Mouse (Mus musculus) CH12.LX (cell line): Measurements from ENCODE around the gene Cd151. TPM values are rescaled to one million over a fixed set of nuclear protein-coding genes. Genes with fewer than 3 reads are reported as not detected.

Experiments used
- DNase-seq: peaks from one replicate; pipeline ENCODE4 v3.0.0-alpha.2; 2013; ENCODE audit errors: extremely low read depth
- H3K27ac ChIP-seq: 2 replicates; pipeline ENCODE4 v1.5.1; 2012; ENCODE audit warnings: low read depth, mild to moderate bottlenecking, control low read depth, moderate library complexity; ENCODE audit not compliant: insufficient read depth
- H3K27me3 ChIP-seq: replicated peaks from 2 replicates; pipeline ENCODE3; 2012; ENCODE audit warnings: inconsistent platforms
- H3K36me3 ChIP-seq, 2 experiments: replicated peaks in 1 of 2; 2 replicates each; pipeline versions ENCODE3 to v1.6.1; 2012; ENCODE audit warnings: inconsistent platforms in 1 of 2, low read length in 1 of 2, mild to moderate bottlenecking in 1 of 2, mixed read lengths in 1 of 2, moderate library complexity in 1 of 2; ENCODE audit not compliant: control insufficient read depth in 1 of 2, insufficient read depth in 1 of 2
- H3K4me1 ChIP-seq, 2 experiments: 2 replicates each; pipeline ENCODE4 v1.6.1; 2012; ENCODE audit warnings: inconsistent platforms in 1 of 2, moderate library complexity in 1 of 2; ENCODE audit not compliant: insufficient read depth in 2 of 2, control insufficient read depth in 1 of 2
- H3K4me2 ChIP-seq: 2 replicates; pipeline ENCODE4 v1.6.1; 2012; ENCODE audit warnings: low read depth, mild to moderate bottlenecking, control low read depth; ENCODE audit not compliant: poor library complexity, insufficient read depth, severe bottlenecking
- H3K4me3 ChIP-seq, 3 experiments: fragments of 150-350 bp in 1 of 3; sonication (generic) in 1 of 3; replicated peaks in 1 of 3; 2 replicates each; pipeline versions ENCODE3 to v1.5.1; 2011 to 2012; ENCODE audit warnings: low read depth in 2 of 3, low read length in 2 of 3, mild to moderate bottlenecking in 2 of 3, moderate library complexity in 2 of 3, control low read depth in 1 of 3, improper control_type of control experiment in 1 of 3, inconsistent platforms in 1 of 3, mixed read lengths in 1 of 3; ENCODE audit not compliant: poor library complexity in 1 of 3
- H3K79me2 ChIP-seq: replicated peaks from 2 replicates; pipeline ENCODE4 v1.6.1; 2012; ENCODE audit warnings: mild to moderate bottlenecking, moderate library complexity; ENCODE audit not compliant: control insufficient read depth, poor library complexity, insufficient read depth, severe bottlenecking; ENCODE audit errors: extremely low read depth
- H3K9ac ChIP-seq: 2 replicates; pipeline ENCODE4 v1.6.1; 2012; ENCODE audit warnings: low read depth, mild to moderate bottlenecking, control low read depth, moderate library complexity; ENCODE audit not compliant: insufficient read depth
- H3K9me3 ChIP-seq: replicated peaks from 2 replicates; pipeline ENCODE3; 2012; ENCODE audit warnings: low read length, inconsistent platforms, mixed read lengths
- CHD1 ChIP-seq: IDR thresholded peaks from 2 replicates; pipeline ENCODE4 v1.6.1; 2012; ENCODE audit warnings: low read depth, low read length, improper control_type of control experiment, inconsistent platforms
- CHD2 ChIP-seq: IDR thresholded peaks from 2 replicates; pipeline ENCODE4 v1.6.1; 2011; ENCODE audit warnings: low read length, improper control_type of control experiment
- CTCF ChIP-seq, 2 experiments: IDR thresholded peaks in 1 of 2; conservative IDR thresholded peaks in 1 of 2; 2 replicates each; pipeline ENCODE4 v1.5.1; 2011 to 2012; ENCODE audit warnings: low read depth in 2 of 2, low read length in 2 of 2, improper control_type of control experiment in 1 of 2, inconsistent platforms in 1 of 2, mild to moderate bottlenecking in 1 of 2, moderate library complexity in 1 of 2
- E2F4 ChIP-seq: IDR thresholded peaks from 2 replicates; pipeline ENCODE4 v1.6.1; 2011; ENCODE audit warnings: low read depth, low read length, improper control_type of control experiment; ENCODE audit not compliant: insufficient replicate concordance
- ELF1 ChIP-seq: IDR thresholded peaks from 2 replicates; pipeline ENCODE4 v1.6.1; 2014; ENCODE audit warnings: low read depth, mild to moderate bottlenecking, inconsistent platforms, low read length, improper control_type of control experiment
- EP300 ChIP-seq: IDR thresholded peaks from 2 replicates; pipeline ENCODE4 v1.6.1; 2011; ENCODE audit warnings: low read length, improper control_type of control experiment
- GABPA ChIP-seq: IDR thresholded peaks from 2 replicates; pipeline ENCODE4 v1.6.1; 2012; ENCODE audit warnings: low read depth, low read length, improper control_type of control experiment, inconsistent platforms; ENCODE audit not compliant: insufficient replicate concordance
- HCFC1 ChIP-seq: IDR thresholded peaks from 2 replicates; pipeline ENCODE4 v1.6.1; 2012; ENCODE audit warnings: low read depth, mild to moderate bottlenecking, inconsistent platforms, low read length, improper control_type of control experiment
- JUN ChIP-seq: IDR thresholded peaks from 2 replicates; pipeline ENCODE4 v1.6.1; 2011; ENCODE audit warnings: low read depth, mild to moderate bottlenecking, low read length, improper control_type of control experiment, moderate library complexity; ENCODE audit not compliant: insufficient read depth
- JUND ChIP-seq: conservative IDR thresholded peaks from 2 replicates; pipeline ENCODE4 v1.6.1; 2011; ENCODE audit warnings: low read depth, low read length, improper control_type of control experiment
- KAT2A ChIP-seq: IDR thresholded peaks from 2 replicates; pipeline ENCODE4 v1.6.1; 2012; ENCODE audit warnings: low read length, improper control_type of control experiment, inconsistent platforms; ENCODE audit not compliant: insufficient replicate concordance
- MAZ ChIP-seq: IDR thresholded peaks from 2 replicates; pipeline ENCODE4 v1.6.1; 2012; ENCODE audit warnings: low read depth, mild to moderate bottlenecking, inconsistent platforms, low read length, improper control_type of control experiment, moderate library complexity
- MEF2A ChIP-seq: IDR thresholded peaks from 2 replicates; pipeline ENCODE4 v1.6.1; 2014; ENCODE audit warnings: low read depth, mild to moderate bottlenecking, inconsistent platforms, low read length, improper control_type of control experiment, borderline replicate concordance
- MXI1 ChIP-seq: IDR thresholded peaks from 2 replicates; pipeline ENCODE4 v1.6.1; 2011; ENCODE audit warnings: mild to moderate bottlenecking, low read depth, low read length, improper control_type of control experiment
- MYC ChIP-seq: IDR thresholded peaks from 2 replicates; pipeline ENCODE4 v1.6.1; 2011; ENCODE audit warnings: low read depth, mild to moderate bottlenecking, improper control_type of control experiment, low read length
- NELFE ChIP-seq: IDR thresholded peaks from 2 replicates; pipeline ENCODE4 v1.6.1; 2011; ENCODE audit warnings: low read depth, low read length, improper control_type of control experiment
- NRF1 ChIP-seq: IDR thresholded peaks from 2 replicates; pipeline ENCODE4 v1.6.1; 2014; ENCODE audit warnings: low read depth, mild to moderate bottlenecking, inconsistent platforms, low read length, improper control_type of control experiment, moderate library complexity
- PAX5 ChIP-seq: IDR thresholded peaks from 2 replicates; pipeline ENCODE4 v1.6.1; 2012; ENCODE audit warnings: low read length, inconsistent platforms, mixed read lengths
- POLR2A ChIP-seq: IDR thresholded peaks from 2 replicates; pipeline ENCODE4 v1.6.1; 2011; ENCODE audit warnings: low read depth, mild to moderate bottlenecking, improper control_type of control experiment, low read length
- POLR2AphosphoS2 ChIP-seq: IDR thresholded peaks from 2 replicates; pipeline ENCODE4 v1.6.1; 2011; ENCODE audit warnings: low read depth, low read length, improper control_type of control experiment
- RAD21 ChIP-seq: IDR thresholded peaks from 2 replicates; pipeline ENCODE4 v1.6.1; 2011; ENCODE audit warnings: low read depth, mild to moderate bottlenecking, low read length, improper control_type of control experiment, moderate library complexity
- RCOR1 ChIP-seq: conservative IDR thresholded peaks from 2 replicates; pipeline ENCODE4 v1.6.1; 2012; ENCODE audit warnings: low read depth, mild to moderate bottlenecking, inconsistent platforms, low read length, improper control_type of control experiment
- SIN3A ChIP-seq: IDR thresholded peaks from 2 replicates; pipeline ENCODE4 v1.6.1; 2012; ENCODE audit warnings: low read length, improper control_type of control experiment, inconsistent platforms
- SMC3 ChIP-seq: IDR thresholded peaks from 2 replicates; pipeline ENCODE4 v1.6.1; 2011; ENCODE audit warnings: low read depth, low read length, improper control_type of control experiment
- UBTF ChIP-seq: IDR thresholded peaks from 2 replicates; pipeline ENCODE4 v1.6.1; 2012; ENCODE audit warnings: low read depth, mild to moderate bottlenecking, inconsistent platforms, low read length, improper control_type of control experiment, moderate library complexity
- USF1 ChIP-seq: IDR thresholded peaks from 2 replicates; pipeline ENCODE4 v1.6.1; 2014; ENCODE audit warnings: low read depth, mild to moderate bottlenecking, inconsistent platforms, low read length, improper control_type of control experiment
- USF2 ChIP-seq: conservative IDR thresholded peaks from 2 replicates; pipeline ENCODE4 v1.6.1; 2011; ENCODE audit warnings: low read depth, low read length, improper control_type of control experiment
- ZC3H11A ChIP-seq: IDR thresholded peaks from 2 replicates; pipeline ENCODE4 v1.6.1; 2012; ENCODE audit warnings: low read depth, mild to moderate bottlenecking, inconsistent platforms, low read length, improper control_type of control experiment
- ZKSCAN1 ChIP-seq: IDR thresholded peaks from 2 replicates; pipeline ENCODE4 v1.6.1; 2012; ENCODE audit warnings: low read depth, inconsistent platforms, low read length, improper control_type of control experiment, borderline replicate concordance
- ZMIZ1 ChIP-seq: IDR thresholded peaks from 2 replicates; pipeline ENCODE4 v1.6.1; 2012; ENCODE audit warnings: low read depth, mild to moderate bottlenecking, inconsistent platforms, low read length, improper control_type of control experiment
- ZNF384 ChIP-seq: IDR thresholded peaks from 2 replicates; pipeline ENCODE4 v1.6.1; 2012; ENCODE audit warnings: low read depth, low read length, improper control_type of control experiment, inconsistent platforms
- dilution Hi-C: fragments of 300-500 bp; cut with MboI; formaldehyde crosslinking; loops from 2 replicates; pipeline ENCODE4 v1.14.3; 2020; ENCODE audit warnings: low sequenced_read_pairs; ENCODE audit not compliant: extremely low pct_unique_long_range_greater_than_20kb, extremely low pct_ligation_motif_present
- in situ Hi-C: fragments of 300-500 bp; cut with MboI; formaldehyde crosslinking; loops from 3 replicates; pipeline ENCODE4 v1.14.3; 2019; ENCODE audit warnings: low sequenced_read_pairs, low pct_ligation_motif_present, low pct_unique_long_range_greater_than_20kb, mixed read lengths
- polyA plus RNA-seq: library from polyadenylated mRNA; unstranded; fragments of >175 nt; gene quantifications from 2 replicates; pipeline ENCODE4 v1.2.1, GENCODE M21; 2012; ENCODE audit warnings: low read depth; ENCODE audit not compliant: insufficient read length
- total RNA-seq, 2 experiments: library from RNA; depleted of rRNA; stranded (reverse); fragments of 300-350 nt in 1 of 2; fragments of >200 nt in 1 of 2; gene quantifications; 2 replicates each; pipeline ENCODE4 v1.2.3; 2012 to 2014

Cd151 gene
- total and polyA plus RNA-seq, 3 experiments: 10.6 to 21.1 (median 14.9) TPM

DNA sequence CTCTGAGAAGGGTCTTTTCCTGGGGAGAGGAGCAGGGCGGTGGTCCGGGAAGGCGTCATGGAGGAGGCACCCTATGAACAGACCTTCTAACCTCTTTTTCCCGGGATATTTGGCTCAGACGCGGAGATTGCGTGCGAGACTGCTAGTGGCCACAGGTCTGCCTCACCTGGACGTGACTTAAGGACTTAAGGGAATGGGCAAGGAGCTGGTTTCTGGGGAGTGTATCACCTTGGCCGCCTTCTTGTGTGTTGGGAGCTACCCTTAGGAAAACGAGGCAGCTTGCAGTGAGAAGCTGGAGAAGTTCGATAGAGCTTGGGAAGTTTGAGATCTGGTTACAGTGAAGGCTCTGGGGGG lies 8.6 kb downstream of the Cd151 start:
- DNase-seq: no peak
- H3K36me3 ChIP-seq: peaks cover 16 to 26% of the 10 kb centered on the region in 2 experiments
- dilution Hi-C loops (no loop called here), in situ Hi-C loops (no loop called here)
- H3K27me3 ChIP-seq: peaks cover 9% of the 10 kb centered on the region
- H3K4me2 ChIP-seq: peak overlapping the region; percentile 53
- no peaks in the 10 kb centered on the region for H3K9me3 ChIP-seq
- H3K9ac ChIP-seq: peak overlapping the region; percentile 40
- peaks cover 22% of the 10 kb centered on the region for H3K79me2 ChIP-seq
- H3K4me3 ChIP-seq: peak overlapping the region; percentile 74 to 96 (median 89)
- H3K4me1 ChIP-seq: peaks cover 13 to 43% of the 10 kb centered on the region in 2 experiments
- TF ChIP-seq POLR2AphosphoS2: no peak
- no peak for TF ChIP-seq SIN3A
- no peak for TF ChIP-seq USF1
- no peak for TF ChIP-seq PAX5
- no peak for TF ChIP-seq ZC3H11A
- no peak for TF ChIP-seq USF2
- no peak for TF ChIP-seq ZKSCAN1
- no peak overlapping the region for H3K27ac ChIP-seq

DNA sequence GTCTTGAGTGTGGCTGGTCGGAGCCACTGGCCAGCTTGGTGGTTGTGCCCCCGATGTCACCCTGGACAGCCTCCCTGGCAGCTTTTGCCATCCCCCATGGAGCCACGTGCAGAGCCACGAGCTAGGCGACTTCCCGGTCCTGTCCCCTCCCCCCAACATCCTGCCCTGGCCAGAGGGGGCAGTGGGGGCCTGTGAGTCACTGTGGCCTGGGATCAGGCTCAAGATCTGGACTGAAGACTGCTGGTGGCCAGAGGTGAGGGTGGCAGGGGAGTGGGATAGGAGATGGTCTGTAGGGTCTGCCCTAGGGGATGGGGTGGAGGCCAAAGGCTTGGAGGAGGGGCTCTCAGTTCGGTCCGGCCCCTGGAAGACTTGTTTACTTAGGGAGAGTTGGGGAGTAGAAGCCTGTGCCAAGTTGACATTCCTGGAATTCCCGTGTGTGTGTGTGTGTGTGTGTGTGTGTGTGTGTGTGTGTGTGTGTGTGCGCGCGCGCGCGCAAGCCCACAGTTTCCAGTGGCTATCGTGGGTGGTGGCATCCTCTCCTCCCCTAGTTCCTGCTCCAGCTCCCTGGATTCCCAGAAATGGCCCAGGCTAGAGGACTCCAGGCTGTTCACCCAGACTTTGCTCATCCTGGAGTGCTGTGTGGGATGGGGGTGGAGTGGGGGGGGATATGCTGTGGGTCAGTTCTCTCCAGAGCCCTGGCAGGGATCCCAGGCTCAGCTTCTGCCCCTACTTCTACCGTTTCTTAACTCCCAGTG lies 9.2 kb downstream of the Cd151 start:
- H3K4me3 ChIP-seq: peak overlapping the region; percentile 74 to 96 (median 89)
- H3K79me2 ChIP-seq: peaks cover 22% of the 10 kb centered on the region
- in situ Hi-C loops (no loop called here), dilution Hi-C loops (no loop called here)
- peaks cover 16 to 48% of the 10 kb centered on the region in 2 experiments for H3K4me1 ChIP-seq
- H3K27ac ChIP-seq: no peak overlapping the region
- no peak for DNase-seq
- H3K4me2 ChIP-seq: peak overlapping the region; percentile 53
- peaks cover 10 to 20% of the 10 kb centered on the region in 2 experiments for H3K36me3 ChIP-seq
- H3K27me3 ChIP-seq: peaks cover 9% of the 10 kb centered on the region
- peak overlapping the region; percentile 25 for H3K9ac ChIP-seq
- H3K9me3 ChIP-seq: no peaks in the 10 kb centered on the region
- TF ChIP-seq PAX5 (no peak), JUN (no peak), ZC3H11A (no peak), MXI1 (peak; percentile 80; the same call in 1 of the 2 replicates), POLR2A (no peak), GABPA (no peak), KAT2A (no peak), E2F4 (no peak), UBTF (no peak), NELFE (no peak), EP300 (no peak), RCOR1 (no peak), CHD1 (no peak), POLR2AphosphoS2 (no peak), CHD2 (peak; percentile 80; the same call in 1 of the 2 replicates), NRF1 (no peak), MYC (peak; percentile 96), ZNF384 (no peak), USF1 (no peak), ELF1 (0 out of 2 replicates have a peak, but pooled peaks have one; percentile 40), CTCF (conservative IDR thresholded peaks at IDR 0.05 in 1 of 2, IDR thresholded peaks at IDR 0.05 in 1 of 2; ENCODE audit: low read depth in 2 of 2, low read length in 2 of 2) (0 out of 4 replicates have a peak, but pooled peaks of 1 of the 2 experiments have one; percentile 6), RAD21 (no peak), HCFC1 (no peak), SMC3 (no peak), ZMIZ1 (no peak), SIN3A (no peak; the same call in none of the 2 replicates), MAZ (no peak), ZKSCAN1 (no peak), MEF2A (no peak), JUND (no peak)
